Comparison of ENCODE assay signal across 8 mouse cellular contexts in the genomic region with DNA sequence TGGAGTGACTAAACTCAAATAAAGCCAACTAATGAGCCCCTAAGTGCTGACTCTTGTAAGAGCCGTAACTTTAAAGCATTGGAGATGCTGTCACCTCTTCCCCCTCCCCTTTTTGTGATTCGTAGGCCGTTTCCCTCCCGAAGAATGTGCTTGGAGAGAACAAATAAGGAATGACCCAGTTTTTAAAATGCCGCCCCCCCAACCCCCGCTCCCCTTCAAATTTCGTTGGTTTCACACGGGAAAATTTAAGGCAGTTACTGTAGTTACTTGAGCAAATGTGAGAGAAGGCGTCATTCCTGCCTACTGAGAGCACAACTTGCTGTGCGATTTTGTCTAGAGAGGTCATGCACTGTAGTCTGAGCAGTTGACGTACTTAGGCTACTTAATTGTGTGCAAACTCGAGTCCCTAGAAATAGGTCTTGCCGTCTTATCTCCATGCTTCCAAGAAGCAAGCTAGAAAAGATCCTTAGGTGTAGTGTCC. TPM values are rescaled to one million over a fixed set of nuclear protein-coding genes. Genes with fewer than 3 reads are reported as not detected.
DNase-seq lines count a peak whose midpoint lies in the region; ATAC-seq and TF ChIP-seq lines count a peak whose summit lies in the region.

No protein-coding gene starts in this region.

- peak overlapping the region; percentile 83; the same call in 1 of the 2 replicates for H3K27ac ChIP-seq in kidney, embryonic 14.5 days (ENCODE audit: low read depth, low read length)
- no peak overlapping the region for H3K27ac ChIP-seq in forebrain, embryonic 15.5 days (replicated peaks)
- no peak overlapping the region for H3K27ac ChIP-seq in intestine, embryonic 14.5 days (ENCODE audit: low read depth)
- peak overlapping the region; percentile 88 for H3K27ac ChIP-seq in lung, embryonic 14.5 days (ENCODE audit: low read depth)

- H3K9ac ChIP-seq in kidney, embryonic 14.5 days (ENCODE audit: low read depth, low read length): peak overlapping the region; percentile 93
- peak overlapping the region; percentile 99 for H3K9ac ChIP-seq in forebrain, embryonic 15.5 days (replicated peaks)
- peak overlapping the region; percentile 90 for H3K9ac ChIP-seq in intestine, embryonic 14.5 days (ENCODE audit: low read length)
- H3K9ac ChIP-seq in lung, embryonic 14.5 days: peak overlapping the region; percentile 97

- no peak for ATAC-seq in kidney, embryonic 14.5 days (ENCODE audit: low FRiP score, low TSS enrichment)
- ATAC-seq in forebrain, embryonic 15.5 days (replicated peaks): no peak; the same call in 1 of the 2 replicates
- ATAC-seq in intestine, embryonic 14.5 days (replicated peaks; ENCODE audit: low FRiP score, low TSS enrichment, low read depth): no peak
- no peak for ATAC-seq in lung, embryonic 14.5 days (ENCODE audit: insufficient read depth)

- peak overlapping the region; percentile 78 for H3K4me2 ChIP-seq in kidney, embryonic 14.5 days (replicated peaks; ENCODE audit: low read depth, low read length)
- H3K4me2 ChIP-seq in forebrain, embryonic 15.5 days (replicated peaks): peak overlapping the region; percentile 93
- H3K4me2 ChIP-seq in intestine, embryonic 14.5 days (ENCODE audit: low read length): peak overlapping the region; percentile 67
- H3K4me2 ChIP-seq in lung, embryonic 14.5 days: peak overlapping the region; percentile 69

- H3K27me3 ChIP-seq in kidney, embryonic 14.5 days (ENCODE audit: control insufficient read depth, insufficient read depth, low read length): no peaks in the 10 kb centered on the region
- no peaks in the 10 kb centered on the region for H3K27me3 ChIP-seq in forebrain, embryonic 15.5 days
- no peaks in the 10 kb centered on the region for H3K27me3 ChIP-seq in intestine, embryonic 14.5 days (replicated peaks; ENCODE audit: control insufficient read depth, insufficient read depth, low read length)
- H3K27me3 ChIP-seq in lung, embryonic 14.5 days (ENCODE audit: insufficient read depth, low read length): no peaks in the 10 kb centered on the region

- H3K9me3 ChIP-seq in kidney, embryonic 14.5 days (ENCODE audit: control insufficient read depth, low read length): no peaks in the 10 kb centered on the region
- H3K9me3 ChIP-seq in forebrain, embryonic 15.5 days: no peaks in the 10 kb centered on the region
- H3K9me3 ChIP-seq in intestine, embryonic 14.5 days (ENCODE audit: control insufficient read depth, low read length): 0 out of 2 replicates have a peak, but pooled peaks cover 3% of the 10 kb centered on the region
- H3K9me3 ChIP-seq in lung, embryonic 14.5 days (ENCODE audit: low read depth, low read length): no peaks in the 10 kb centered on the region

- H3K36me3 ChIP-seq in kidney, embryonic 14.5 days (ENCODE audit: control insufficient read depth, insufficient read depth, low read length): no peaks in the 10 kb centered on the region
- H3K36me3 ChIP-seq in forebrain, embryonic 15.5 days: no peaks in the 10 kb centered on the region
- H3K36me3 ChIP-seq in intestine, embryonic 14.5 days (ENCODE audit: control insufficient read depth, insufficient read depth, low read length): no peaks in the 10 kb centered on the region
- no peaks in the 10 kb centered on the region for H3K36me3 ChIP-seq in lung, embryonic 14.5 days (ENCODE audit: insufficient read depth)

- no peak for DNase-seq in kidney, adult 9 months
- DNase-seq in brain, adult 2 months (ENCODE audit: low read depth, low spot score): peak; percentile 63
- DNase-seq in intestine, embryonic 14.5 days (ENCODE audit: low spot score): peak; percentile 60
- peak; percentile 42 for DNase-seq in lung, embryonic 14.5 days
- DNase-seq in right cerebral cortex, postnatal 10 days (ENCODE audit: low spot score in 2 of 2): peak; percentile 46 to 56
- DNase-seq in gastrocnemius, adult 8-10 months (ENCODE audit: low spot score in 2 of 2): no peak

- TF ChIP-seq CTCF in lung, embryonic 14.5 days (IDR thresholded peaks at IDR 0.05; ENCODE audit: low read depth): no peak

- WGBS in kidney, embryonic 14.5 days: 2% methylated on average over 13 of the region's 13 CpGs
- 2% methylated on average over 13 of the region's 13 CpGs for WGBS in forebrain, embryonic 15.5 days
- WGBS in intestine, embryonic 14.5 days: under 1% methylated on average over 13 of the region's 13 CpGs
- WGBS in lung, embryonic 14.5 days: 2% methylated on average over 13 of the region's 13 CpGs

- H3K4me3 ChIP-seq in kidney, embryonic 14.5 days (ENCODE audit: low read length): peak overlapping the region; percentile 89
- H3K4me3 ChIP-seq in forebrain, embryonic 15.5 days: peak overlapping the region; percentile 97
- peak overlapping the region; percentile 87 for H3K4me3 ChIP-seq in intestine, embryonic 14.5 days (ENCODE audit: low read depth, low read length)
- peak overlapping the region; percentile 94 for H3K4me3 ChIP-seq in lung, embryonic 14.5 days (ENCODE audit: low read depth, low read length)

- H3K4me1 ChIP-seq in kidney, embryonic 14.5 days (ENCODE audit: control insufficient read depth, insufficient read depth, low read length): peaks cover 7% of the 10 kb centered on the region
- H3K4me1 ChIP-seq in forebrain, embryonic 15.5 days: peaks cover 14% of the 10 kb centered on the region
- peaks cover 13% of the 10 kb centered on the region for H3K4me1 ChIP-seq in intestine, embryonic 14.5 days (replicated peaks; ENCODE audit: control insufficient read depth, insufficient read depth, low read length)
- H3K4me1 ChIP-seq in lung, embryonic 14.5 days (ENCODE audit: insufficient read depth): peaks cover 2% of the 10 kb centered on the region; the same call in 1 of the 2 replicates

RNA-seq across cellular contexts. Expression of gene Dennd4c, which starts 1.0 kb away (rescaled TPM):
- polyA plus RNA-seq in kidney, embryonic 14.5 days (2014; fragmentation: Nextera tagmentation; extraction: Ambion mirVana): 4.9 and 10.3 TPM in 2 replicates
- 3.5 and 5.0 TPM in 2 replicates for polyA plus RNA-seq in forebrain, embryonic 15.5 days (2015; fragmentation: Nextera tagmentation; extraction: Ambion mirVana)
- polyA plus RNA-seq in intestine, embryonic 14.5 days (2014; fragmentation: Nextera tagmentation; extraction: Ambion mirVana): 7.4 and 9.3 TPM in 2 replicates
- 11.3 and 13.6 TPM in 2 replicates for polyA plus RNA-seq in lung, embryonic 14.5 days (2014; fragmentation: Nextera tagmentation; extraction: Ambion mirVana)
- total RNA-seq in gastrocnemius, adult 8-10 months (2022): 10 to 100 TPM; 28.9 to 36.6 (median 34.0) TPM

Comparison
In these comparisons a context has a peak if more than half of its experiments do, and no peak if none do; other contexts are left out.
1. H3K27ac ChIP-seq: peak in kidney, embryonic 14.5 days (single experiment) and lung, embryonic 14.5 days (single experiment); none in forebrain, embryonic 15.5 days (single experiment) and intestine, embryonic 14.5 days (single experiment).
2. DNase-seq: peak in brain, adult 2 months (single experiment), intestine, embryonic 14.5 days (single experiment), lung, embryonic 14.5 days (single experiment) and right cerebral cortex, postnatal 10 days (2 of 2); none in kidney, adult 9 months (single experiment) and gastrocnemius, adult 8-10 months (0 of 2).
3. Peak in every context shown above with its lines, with median percentiles within 50 percentile points of each other: H3K4me2 ChIP-seq, H3K4me3 ChIP-seq and H3K9ac ChIP-seq.